Mouse (Mus musculus) c-Kit-positive CD71-positive TER-119-negative erythroid progenitor cells, embryonic 14.5 days (primary cell): ENCODE results near the gene Gm5796.
"Not testable (repeated sequence)": the region's sequence is repeated elsewhere in the genome, so short reads cannot be mapped to it uniquely, and the experiment has no call there.

Experiments
- DNase-seq: peaks from one replicate; pipeline ENCODE4 v3.0.0-alpha.2; 2013; ENCODE audit warnings: low read depth

Gm5796 gene

GRCm38 (mm10) chr14:4023641-4024040, at the start of gene Gm5796:
TSS of gene Gm5796 (plus strand) at chr14:4023941.
- not testable (repeated sequence) for DNase-seq

GRCm38 (mm10) chr14:3998094-3998493, 25.6 kb upstream of the Gm5796 start, which contains the start of gene Gm3099:
TSS of gene Gm3099 (plus strand) at chr14:3998394.
- DNase-seq, result not testable (repeated sequence)

- DNase-seq, result not testable (repeated sequence)
Measured at GRCm38 (mm10) chr14:4083820-4084219, 60.1 kb downstream of the Gm5796 start, which contains the start of gene Gm3115. TSS of gene Gm3115 (plus strand) at chr14:4084120.
